Mouse (Mus musculus): ENCODE measurements around the gene Yipf2. TPM values are rescaled to one million over a fixed set of nuclear protein-coding genes. Genes with fewer than 3 reads are reported as not detected.
"Not testable (repeated sequence)": the region's sequence is repeated elsewhere in the genome, so short reads cannot be mapped to it uniquely, and the experiment has no call there.

The Yipf2 gene
- total RNA-seq, 2 experiments from 2014 or later: 6.6 to 7.7 TPM

DNA sequence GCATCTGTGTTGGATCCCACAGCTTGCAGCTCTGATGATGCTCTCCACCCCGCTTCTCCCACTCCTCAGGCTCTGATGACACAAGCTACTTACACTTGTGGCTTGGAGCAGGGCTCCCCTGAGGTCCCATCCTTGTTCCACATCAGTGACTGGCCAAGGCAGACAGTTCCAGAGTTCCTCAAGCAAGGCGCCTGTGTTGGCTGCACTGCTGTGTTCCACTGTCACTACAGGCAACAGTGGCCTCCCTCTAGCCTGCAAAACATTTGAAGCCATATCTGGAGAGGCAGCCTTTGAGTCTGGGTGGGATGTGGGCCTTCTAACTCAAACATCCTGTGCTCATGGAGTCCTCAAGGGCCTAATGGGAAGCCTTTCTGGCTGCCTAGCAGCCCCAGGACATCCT, 35.6 kb downstream of the Yipf2 start:
- no peak for DNase-seq

DNA sequence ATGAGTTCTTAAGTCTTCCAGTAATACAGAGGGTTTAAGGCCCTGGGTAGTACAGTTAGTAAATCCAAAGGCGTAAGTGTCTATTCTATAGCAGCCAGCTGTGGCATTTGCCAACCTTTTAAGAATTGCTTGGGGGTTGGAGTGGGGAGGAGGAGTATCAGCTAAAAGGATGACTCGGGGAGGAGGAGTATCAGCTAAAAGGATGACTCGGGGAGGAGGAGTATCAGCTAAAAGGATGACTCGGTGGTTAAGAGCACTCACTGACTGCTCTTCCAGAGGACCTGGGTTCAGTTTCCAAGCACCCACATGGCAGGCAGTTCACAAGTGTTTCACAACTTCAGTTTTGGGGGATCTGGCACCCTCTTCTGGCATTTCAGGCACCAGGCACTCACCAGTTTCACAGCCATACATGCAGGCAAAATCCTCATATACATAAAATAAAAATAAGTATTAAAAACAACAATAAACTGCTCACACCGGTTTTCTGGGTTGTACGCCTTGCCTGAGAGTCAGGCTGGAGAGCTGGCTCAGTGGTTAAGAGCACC, 37.4 kb downstream of the Yipf2 start:
- DNase-seq: no peak

DNA sequence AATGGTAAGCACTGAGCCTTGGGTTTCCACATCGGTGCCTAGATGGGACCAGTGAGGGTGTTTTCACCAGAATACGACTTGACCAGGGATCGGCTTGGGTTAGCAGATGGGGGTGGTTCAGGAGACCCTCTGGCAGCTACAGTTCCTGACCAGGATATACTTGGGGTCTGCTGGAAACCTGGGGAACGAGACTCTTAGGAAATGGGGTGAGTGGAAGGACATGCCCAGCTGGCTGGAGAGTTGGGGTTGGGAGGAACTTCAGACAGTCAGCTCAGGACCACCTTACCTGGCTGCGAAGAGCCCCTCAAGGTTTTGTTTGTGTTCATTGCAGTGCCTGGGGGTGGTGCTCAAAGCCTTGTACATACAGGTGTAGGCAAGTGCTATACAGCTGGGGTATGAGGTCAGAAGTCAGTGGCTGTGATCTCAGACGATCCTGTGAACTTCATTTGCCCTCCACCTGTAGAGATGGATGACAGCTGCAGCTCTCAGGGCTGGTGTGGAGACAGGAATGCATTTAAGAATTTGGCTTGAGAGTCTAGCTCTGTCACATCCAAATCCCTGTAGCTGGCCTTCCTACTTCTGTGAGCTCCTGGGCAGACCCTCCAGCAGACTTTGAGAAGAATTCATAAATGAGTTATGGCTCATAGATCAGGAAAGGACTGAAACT, 38.9 kb downstream of the Yipf2 start:
- no peak for DNase-seq

DNA sequence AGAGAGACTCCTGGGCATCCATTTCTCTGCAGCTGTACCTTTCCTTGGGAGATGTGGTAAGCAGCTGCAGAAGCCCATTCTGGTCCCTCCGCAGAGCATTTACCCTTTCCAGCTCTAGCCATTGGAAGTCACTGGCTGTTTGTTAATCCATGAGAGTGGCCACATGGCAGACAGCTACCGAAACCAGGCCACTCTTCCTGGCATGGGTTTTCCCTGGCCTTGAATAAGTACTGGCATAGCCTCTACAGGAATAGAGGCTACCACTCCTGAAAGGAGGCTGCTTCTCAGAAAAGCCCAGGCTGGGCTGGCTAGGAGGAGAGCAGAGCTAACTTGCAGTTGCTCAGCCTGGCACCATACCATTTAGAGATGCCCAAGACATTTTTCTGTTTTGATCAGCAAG, 41.6 kb downstream of the Yipf2 start:
- DNase-seq: no peak

DNA sequence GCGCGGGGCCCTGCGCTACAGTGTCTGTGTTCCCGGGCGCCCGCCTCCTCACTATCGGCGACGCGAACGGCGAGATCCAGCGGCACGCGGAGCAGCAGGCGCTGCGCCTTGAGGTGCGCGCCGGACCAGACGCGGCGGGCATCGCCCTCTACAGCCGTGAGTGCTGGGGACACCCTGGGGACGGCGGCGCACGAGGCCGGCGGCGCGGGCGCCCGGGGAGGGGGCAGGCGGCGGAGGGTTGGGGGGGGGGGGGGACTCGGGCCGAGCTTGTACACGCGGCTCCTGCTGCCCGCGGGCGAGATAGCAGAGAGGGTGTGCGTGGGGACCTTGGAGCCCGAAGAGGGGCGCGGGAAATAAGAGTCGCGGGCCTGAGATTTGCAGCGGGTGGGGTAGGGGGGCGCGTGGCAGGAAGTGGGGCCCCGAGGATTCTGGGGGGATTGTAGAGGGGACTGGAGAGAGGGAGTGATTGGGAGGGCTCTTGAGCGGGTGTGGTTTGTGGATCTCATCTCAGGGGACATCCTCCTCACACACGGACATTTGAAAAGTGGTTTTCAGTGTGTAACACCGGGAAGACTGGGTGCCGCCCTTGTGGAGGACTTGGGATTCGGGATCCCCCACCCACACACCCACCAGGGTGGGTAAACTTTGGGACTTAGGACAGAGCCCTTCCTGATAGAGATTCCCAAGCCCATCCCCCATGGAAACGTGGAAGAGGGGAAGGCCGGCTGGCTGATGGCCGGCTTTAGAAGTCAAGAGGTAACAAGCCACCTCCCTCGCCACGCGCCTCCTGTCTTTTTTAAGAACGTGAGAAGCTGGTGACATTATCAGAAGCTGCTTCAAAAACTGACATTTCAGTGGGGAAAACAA, 45.3 kb downstream of the Yipf2 start:
- DNase-seq: peak; percentile 55

DNA sequence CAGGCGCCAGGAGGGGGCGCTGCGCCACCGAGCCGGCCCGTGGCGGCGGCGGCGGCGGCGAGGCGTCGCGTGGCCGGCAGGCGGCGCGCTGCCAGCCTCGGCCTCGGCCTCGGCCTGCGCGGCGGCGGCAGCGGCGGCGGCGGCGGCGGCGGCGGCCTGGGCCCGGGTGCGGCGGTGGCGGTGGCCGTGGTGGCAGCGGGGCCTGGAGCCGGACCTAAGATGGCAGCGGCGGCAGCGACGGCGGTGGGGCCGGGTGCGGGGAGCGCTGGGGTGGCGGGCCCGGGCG, 45.9 kb downstream of the Yipf2 start, which contains the start of gene Carm1:
Gene Carm1, plus strand, starts transcription at position 106 of the 286 bp plus-strand sequence.
- DNase-seq: peak; percentile 71

DNA sequence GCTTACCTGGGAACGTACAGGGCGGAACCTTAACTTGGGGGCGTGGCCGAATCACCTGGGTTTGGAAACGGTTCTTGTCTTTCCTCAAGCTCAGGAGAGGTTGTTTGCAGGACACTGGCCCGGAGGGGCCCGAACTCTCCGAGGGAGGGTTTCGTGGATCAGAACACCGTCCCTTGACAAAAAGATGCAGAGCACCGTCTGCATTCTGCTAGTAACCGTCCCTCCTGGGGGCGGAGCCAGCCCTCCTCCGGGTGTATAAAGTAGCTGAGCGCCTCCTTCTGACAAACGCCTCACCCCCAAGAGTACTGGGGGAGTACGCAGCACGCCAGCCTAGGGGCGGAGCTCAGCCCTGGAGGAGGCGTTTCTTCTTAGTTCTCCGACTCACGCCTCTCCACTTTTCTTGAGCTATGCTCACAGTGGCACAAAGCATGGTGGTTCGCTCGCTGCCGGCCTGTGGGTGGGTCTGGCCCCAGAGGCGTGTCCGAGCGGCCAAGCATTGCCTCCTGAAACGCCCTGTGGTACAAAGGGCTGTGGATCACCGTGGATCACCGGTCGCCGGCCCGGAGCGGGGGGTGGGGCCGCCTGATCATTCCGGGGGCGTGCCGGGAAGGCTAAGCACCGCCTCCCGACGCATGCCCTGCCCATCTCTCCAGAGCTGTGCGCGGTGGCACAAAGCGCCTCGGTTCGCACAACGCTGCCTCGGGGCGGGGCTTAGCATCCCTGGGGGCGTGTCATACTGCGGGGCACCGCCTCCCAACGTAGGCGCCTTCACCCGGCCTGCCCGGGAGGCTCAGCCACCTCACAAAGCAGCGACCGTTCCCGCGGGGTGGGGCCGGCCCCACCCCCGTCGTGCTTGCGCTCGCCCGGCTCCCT, 46.5 kb downstream of the Yipf2 start:
- peak; percentile 100 for DNase-seq

DNA sequence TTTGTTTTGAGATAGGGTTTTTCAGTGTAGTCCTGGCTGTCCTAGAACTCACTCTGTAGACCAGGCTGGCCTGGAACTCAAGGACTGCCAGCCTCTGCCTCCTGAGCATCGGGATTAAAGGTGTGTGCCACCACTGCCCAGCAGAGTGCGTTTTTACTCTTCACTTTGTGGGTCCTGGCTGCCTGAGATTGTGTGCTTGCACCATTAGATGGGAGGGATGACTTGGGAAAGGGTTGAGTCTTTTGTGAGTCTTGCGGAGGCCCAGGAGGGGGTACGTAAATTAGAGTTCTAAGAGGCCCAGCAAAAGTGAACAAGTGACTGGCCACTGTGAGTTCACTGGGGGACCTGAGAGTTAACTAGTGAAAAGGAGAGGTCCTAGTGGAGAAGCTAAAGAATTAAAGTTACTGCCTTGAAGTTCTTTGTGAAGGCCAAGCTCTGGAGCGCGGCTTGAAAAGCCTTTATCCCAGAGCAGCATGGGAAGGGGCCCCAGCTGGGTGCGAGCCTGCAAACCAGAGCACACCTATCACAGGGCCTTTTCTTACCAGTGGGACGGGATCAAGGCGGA, 47.2 kb downstream of the Yipf2 start:
- DNase-seq: no peak

DNA sequence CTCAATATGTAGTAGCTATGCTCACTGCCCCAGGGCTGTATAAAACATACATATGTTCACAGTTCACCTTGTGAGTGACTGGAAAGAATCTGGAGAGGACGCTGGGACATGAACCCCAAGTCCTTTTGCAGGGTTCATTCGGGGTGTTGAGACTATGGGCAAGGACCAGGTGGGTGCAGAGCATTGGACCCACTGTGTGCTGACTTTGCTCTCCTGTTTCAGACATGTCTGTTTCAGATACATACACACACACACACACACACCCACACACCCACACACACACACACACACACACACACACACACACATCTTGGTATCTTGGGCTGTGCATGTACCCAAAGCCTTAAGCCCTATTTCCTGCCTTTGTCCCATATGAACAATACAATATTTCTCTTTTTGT, 50.6 kb downstream of the Yipf2 start:
- not testable (repeated sequence) for DNase-seq

DNA sequence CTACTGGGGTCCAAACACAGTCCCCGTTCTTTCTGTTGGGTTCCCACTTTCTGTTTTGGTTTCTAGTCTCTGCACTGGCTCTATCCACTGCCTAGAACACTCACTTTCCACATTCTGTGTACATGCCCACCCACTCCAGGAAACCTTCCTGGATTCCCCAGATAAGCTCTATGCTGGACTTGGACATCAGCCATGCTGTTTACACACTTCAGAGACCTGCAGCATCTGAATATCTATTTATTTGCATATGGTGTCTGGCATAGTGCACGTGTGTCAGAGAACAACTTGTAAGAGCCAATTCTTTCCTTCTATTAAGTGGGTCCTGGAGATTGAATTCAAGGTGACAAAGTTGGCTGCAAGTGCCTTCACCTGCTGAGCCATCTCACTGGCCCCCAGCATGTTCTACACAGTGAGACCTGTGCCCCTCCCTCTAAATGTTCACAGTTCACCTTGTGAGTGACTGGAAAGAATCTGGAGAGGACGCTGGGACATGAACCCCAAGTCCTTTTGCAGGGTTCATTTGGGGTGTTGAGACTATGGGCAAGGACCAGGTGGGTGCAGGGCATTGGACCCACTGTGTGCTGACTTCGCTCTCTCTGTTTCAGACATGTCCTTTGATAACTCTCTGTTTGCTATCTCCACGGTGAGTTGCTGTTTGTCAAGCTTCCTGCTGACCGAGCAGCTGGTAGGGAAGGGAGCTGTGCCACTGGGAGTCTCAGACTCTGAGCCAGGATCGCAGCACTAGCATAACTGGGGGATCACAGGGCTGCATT, 52.5 kb downstream of the Yipf2 start:
- DNase-seq: no peak

Small RNAs within 50 kb of the gene (microRNA-seq; reads per million reads assigned to microRNA genes)
- 0 reads per million in 2 experiments for gene Mir1946b

Other genes with a start within 250 kb of the Yipf2 start
- gene Ilf3, start 225.0 kb downstream of the Yipf2 start, total RNA-seq (2021): 10 to 100 TPM; 79.5 to 80.1 TPM
- 10 to 100 TPM; 11.3 to 13.3 TPM for gene Qtrt1, start 181.0 kb downstream of the Yipf2 start, total RNA-seq (2021)
- 10 to 100 TPM; 83.9 to 86.7 TPM for gene Dnm2, start 167.9 kb downstream of the Yipf2 start, total RNA-seq (2021)
- 10 to 100 TPM; 38.6 to 46.3 TPM for gene Tmed1, start 82.6 kb downstream of the Yipf2 start, total RNA-seq (2021)
- 1 to 10 TPM in 1 of 2 experiments, under 1 TPM in 1; 0.95 to 1.1 TPM for gene AB124611, start 66.7 kb downstream of the Yipf2 start, total RNA-seq (2021)
- gene Carm1, start 45.9 kb downstream of the Yipf2 start, total RNA-seq (2021): 10 to 100 TPM; 70.5 to 79.0 TPM
- gene Timm29, start 106 bp downstream of the Yipf2 start, total RNA-seq (2021): 10 to 100 TPM; 32.3 to 36.4 TPM
- 10 to 100 TPM; 74.5 to 80.1 TPM for gene Smarca4, start 23.3 kb upstream of the Yipf2 start, total RNA-seq (2021)
- 10 to 100 TPM; 39.9 to 43.5 TPM for gene Ldlr, start 130.7 kb upstream of the Yipf2 start, total RNA-seq (2021)
- 10 to 100 TPM; 37.2 to 38.4 TPM for gene Spc24, start 167.5 kb upstream of the Yipf2 start, total RNA-seq (2021)
- 10 to 100 TPM; 50.7 to 53.7 TPM for gene Kank2, start 205.9 kb upstream of the Yipf2 start, total RNA-seq (2021)
- not detected for gene Angptl8, start 242.7 kb upstream of the Yipf2 start, total RNA-seq (2021)

Data from heart, postnatal 4 days (tissue).